Mouse (Mus musculus): ENCODE measurements at regions not wholly inside any gene's neighbourhood (a gene's known extent, or its start where the extent isn't known, plus 50 kb on each side); places are given as distances from the start of the nearest gene placed in this dataset.

DNA sequence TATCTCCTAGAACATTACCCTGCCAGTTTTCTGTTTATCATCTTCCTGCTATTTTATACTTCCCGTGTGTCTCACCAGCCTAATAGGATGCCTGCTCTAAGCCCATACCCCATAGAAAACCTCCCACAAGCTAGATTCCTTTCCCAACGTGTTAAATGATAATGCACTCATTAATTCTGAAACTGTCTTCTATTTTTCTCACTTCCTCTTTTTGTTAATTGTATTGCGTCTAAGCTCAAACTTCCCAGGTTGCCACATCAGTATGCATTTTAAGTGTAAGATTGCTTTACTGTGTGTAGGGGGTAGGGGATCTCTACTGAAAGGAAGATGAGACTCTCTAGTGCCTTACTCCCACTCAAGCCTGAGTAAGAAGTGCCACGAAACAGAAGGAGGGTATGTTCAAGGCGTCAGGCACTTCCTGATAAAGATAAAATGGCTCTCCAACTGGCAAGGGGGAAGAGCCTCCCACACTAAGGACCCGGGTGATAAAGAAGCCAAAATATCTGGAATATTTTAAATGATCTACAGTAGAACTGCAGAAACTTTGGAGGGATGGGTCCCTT, 518.0 kb downstream of the Efnb2 start:
- no peak for TF ChIP-seq CTCF (IDR thresholded peaks at IDR 0.05; ENCODE audit: borderline replicate concordance, insufficient read depth, low read length)
- TF ChIP-seq POLR2A (IDR thresholded peaks at IDR 0.05; ENCODE audit: low read depth, low read length) = no peak

Data from embryonic fibroblast, embryonic 13.5 days (primary cell).